Mouse (Mus musculus) midbrain, embryonic 14.5 days (tissue): ENCODE measurements at regions not wholly inside any gene's neighbourhood (a gene's known extent, or its start where the extent isn't known, plus 50 kb on each side); places are given as distances from the start of the nearest gene placed in this dataset.

Experiments
- ATAC-seq: fragments of 200-750 bp; cut with Nextera tagmentation; 2 replicates; pipeline ENCODE4 v1.8.0; 2017; ENCODE audit warnings: moderate number of reproducible peaks, moderate library complexity; ENCODE audit not compliant: low FRiP score, low TSS enrichment
- DNase-seq: peaks from one replicate; pipeline ENCODE4 v3.0.0-alpha.2; 2015
- H3K27ac ChIP-seq: fragments of 300-500 bp; sonication (generic); replicated peaks from 2 replicates; pipeline ENCODE4 v1.5.1; 2014; ENCODE audit warnings: mild to moderate bottlenecking, low read depth, low read length, moderate library complexity
- H3K27me3 ChIP-seq: fragments of 300-500 bp; sonication (generic); 2 replicates; pipeline ENCODE4 v1.6.1; 2014; ENCODE audit warnings: low read length, control low read depth, mixed read lengths; ENCODE audit not compliant: control insufficient read depth, insufficient read depth
- H3K36me3 ChIP-seq: fragments of 300-500 bp; sonication (generic); 2 replicates; pipeline ENCODE4 v1.6.1; 2014; ENCODE audit warnings: low read length, control low read depth; ENCODE audit not compliant: control insufficient read depth, insufficient read depth
- H3K4me1 ChIP-seq: fragments of 300-500 bp; sonication (generic); 2 replicates; pipeline ENCODE4 v1.6.1; 2014; ENCODE audit warnings: mild to moderate bottlenecking, antibody characterized with exemption, low read length, control low read depth; ENCODE audit not compliant: control insufficient read depth, insufficient read depth
- H3K4me2 ChIP-seq: fragments of 300-500 bp; sonication (generic); 2 replicates; pipeline ENCODE4 v1.6.1; 2014; ENCODE audit warnings: mild to moderate bottlenecking, low read length, moderate library complexity
- H3K4me3 ChIP-seq: fragments of 300-500 bp; sonication (generic); replicated peaks from 2 replicates; pipeline ENCODE4 v1.5.1; 2014; ENCODE audit warnings: low read depth, low read length
- H3K9ac ChIP-seq: fragments of 300-500 bp; sonication (generic); replicated peaks from 2 replicates; pipeline ENCODE4 v1.6.1; 2014; ENCODE audit warnings: mild to moderate bottlenecking, low read length, moderate library complexity
- H3K9me3 ChIP-seq: fragments of 300-500 bp; sonication (generic); 2 replicates; pipeline ENCODE4 v1.6.1; 2016; ENCODE audit warnings: low read length, control low read depth, mixed read lengths; ENCODE audit not compliant: control insufficient read depth
- WGBS: fragments of 180-500 bp; shearing (Covaris S2); extraction: QIAGEN DNeasy Blood & Tissue Kit; methylation state at CpG from one replicate; pipeline ENCODE4 v1.1.7; 2014; 5-methylcytosine and 5-hydroxymethylcytosine counted together

DNA sequence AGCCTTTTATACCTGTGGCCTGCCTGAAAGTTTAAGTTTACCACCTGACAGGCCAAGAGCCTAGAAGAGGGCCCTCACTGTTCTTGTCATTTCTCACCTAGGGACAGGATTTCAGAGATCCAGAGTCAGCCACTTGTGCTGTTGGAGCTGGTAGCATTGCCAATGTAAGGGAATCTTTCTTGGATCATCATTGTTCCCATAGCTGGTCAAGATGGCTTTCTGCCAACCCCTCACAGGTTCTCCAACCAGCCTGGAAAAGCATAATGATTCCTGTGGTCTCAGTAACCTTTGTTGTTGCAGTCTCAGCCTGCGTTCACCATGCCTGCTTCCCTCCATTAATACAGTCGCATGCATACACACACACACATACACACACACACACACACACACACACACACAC lies 67.1 kb upstream of the Nxpe4 start:
- H3K27me3 ChIP-seq = no peaks in the 10 kb centered on the region
- H3K4me2 ChIP-seq = no peak overlapping the region
- no peak for DNase-seq
- H3K4me1 ChIP-seq = 0 out of 2 replicates have a peak, but pooled peaks cover 3% of the 10 kb centered on the region
- no peaks in the 10 kb centered on the region for H3K9me3 ChIP-seq
- no peak for ATAC-seq
- H3K4me3 ChIP-seq = no peak overlapping the region
- no peak overlapping the region for H3K27ac ChIP-seq
- WGBS = 67% methylated on average over 2 of the region's 2 CpGs
- no peak overlapping the region for H3K9ac ChIP-seq
- H3K36me3 ChIP-seq = no peaks in the 10 kb centered on the region

DNA sequence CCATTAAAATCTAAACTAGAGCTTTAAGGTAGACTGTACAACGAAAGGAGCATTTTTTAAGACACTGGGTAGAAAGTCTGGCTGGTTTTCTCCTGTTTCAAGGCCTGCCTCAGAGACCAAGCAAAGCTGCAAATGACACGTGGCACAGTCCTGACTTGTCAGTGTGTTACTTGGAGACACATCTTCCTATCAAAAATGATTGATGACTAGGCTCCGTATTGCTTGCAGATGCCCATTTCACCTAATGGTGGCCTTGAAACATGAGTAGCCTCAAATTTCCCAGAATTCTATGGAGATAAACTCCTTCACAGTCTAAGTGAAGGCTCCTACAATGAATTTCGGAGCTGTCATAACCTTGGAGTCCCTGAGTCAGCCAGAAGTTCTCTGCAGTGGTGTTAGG lies 62.0 kb upstream of the Nxpe4 start:
- H3K27ac ChIP-seq = no peak overlapping the region
- H3K36me3 ChIP-seq = no peaks in the 10 kb centered on the region
- no peak for DNase-seq

DNA sequence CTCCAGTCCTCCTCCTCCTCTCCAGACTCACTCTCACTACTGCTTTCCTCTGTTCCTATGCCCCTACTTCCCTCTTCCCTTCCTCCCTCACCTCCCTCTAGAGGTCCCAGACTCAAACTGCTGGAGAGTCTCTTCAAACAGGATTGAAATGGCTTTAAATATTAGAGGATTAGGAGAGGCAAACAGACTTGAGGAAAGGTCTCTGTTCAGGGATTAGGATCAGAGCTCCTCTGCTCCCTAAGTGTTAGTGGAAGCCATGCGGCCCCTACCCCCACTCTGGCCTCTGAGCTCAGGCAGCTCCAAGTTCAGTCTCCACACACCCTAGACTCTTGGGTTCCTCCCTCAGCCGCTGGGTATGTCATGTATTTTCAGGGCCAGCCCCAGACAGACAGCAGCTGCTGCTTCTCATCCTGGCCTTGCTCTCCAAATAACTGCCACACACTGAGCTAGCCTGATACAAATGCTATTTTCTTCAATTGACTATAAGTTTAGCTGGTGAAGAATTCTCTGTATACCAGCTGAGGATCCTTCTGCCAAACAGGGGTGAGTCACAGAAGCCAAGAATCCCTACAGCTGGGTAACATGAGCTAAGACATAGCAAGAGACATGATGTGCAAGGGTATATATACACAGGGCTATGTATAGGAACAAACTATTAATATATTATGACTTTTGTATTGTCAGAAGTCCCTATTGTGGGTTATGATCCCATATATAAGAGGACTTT lies 55.2 kb upstream of the Nxpe4 start:
- no peaks in the 10 kb centered on the region for H3K27me3 ChIP-seq
- WGBS = 37% methylated on average over 2 of the region's 2 CpGs
- no peak overlapping the region for H3K27ac ChIP-seq
- no peaks in the 10 kb centered on the region for H3K36me3 ChIP-seq
- DNase-seq = no peak
- H3K4me1 ChIP-seq = no peaks in the 10 kb centered on the region
- no peak for ATAC-seq
- no peak overlapping the region for H3K4me2 ChIP-seq
- H3K9ac ChIP-seq = no peak overlapping the region
- H3K9me3 ChIP-seq = no peaks in the 10 kb centered on the region
- H3K4me3 ChIP-seq = no peak overlapping the region

More for the DNA sequence above, 62.0 kb upstream of the Nxpe4 start:
- Histone ChIP-seq H3K9ac (no peak overlapping the region), H3K9me3 (no peaks in the 10 kb centered on the region), H3K4me3 (no peak overlapping the region), H3K27me3 (no peaks in the 10 kb centered on the region), H3K4me2 (no peak overlapping the region), H3K4me1 (0 out of 2 replicates have a peak, but pooled peaks cover 3% of the 10 kb centered on the region)
- no peak for ATAC-seq
- 90% methylated on average over 4 of the region's 4 CpGs for WGBS

- Histone ChIP-seq H3K9me3 (no peaks in the 10 kb centered on the region), H3K4me3 (no peak overlapping the region), H3K27ac (no peak overlapping the region), H3K4me2 (no peak overlapping the region), H3K9ac (no peak overlapping the region; the same call in 1 of the 2 replicates), H3K4me1 (no peaks in the 10 kb centered on the region), H3K36me3 (no peaks in the 10 kb centered on the region), H3K27me3 (no peaks in the 10 kb centered on the region)
- peak; percentile 10 for DNase-seq
- 55% methylated on average over 7 of the region's 7 CpGs for WGBS
- ATAC-seq = no peak
Measured at GRCm38 (mm10) chr9:48108994-48109619, 52.7 kb upstream of the Nxpe4 start.

DNA sequence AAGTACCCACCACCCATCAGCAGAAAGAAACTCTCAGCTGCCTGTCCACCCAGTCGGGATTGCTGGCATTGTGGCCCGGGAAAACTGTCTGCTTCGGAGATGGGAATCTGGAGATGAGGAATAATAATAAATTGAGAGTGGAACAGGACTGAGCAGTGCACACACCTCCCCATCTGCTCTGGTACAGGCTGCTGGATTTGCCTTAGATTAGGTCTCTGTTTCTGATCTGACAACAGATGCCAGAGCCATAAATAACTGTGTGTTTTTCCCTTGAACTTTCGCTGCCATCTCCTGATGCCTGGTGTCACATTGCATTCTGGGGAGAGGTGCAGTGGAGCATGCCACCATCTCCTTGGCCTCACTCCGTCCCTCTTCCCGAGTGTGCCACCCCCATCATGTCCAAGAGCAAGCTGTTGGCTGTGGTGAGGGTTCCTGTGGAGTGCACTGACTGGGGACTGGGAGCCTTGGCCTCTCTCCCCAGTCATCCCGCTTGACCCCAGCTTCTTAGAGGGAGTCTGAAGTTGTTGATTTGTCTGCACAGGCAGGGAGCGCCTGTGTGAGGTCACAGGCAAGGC lies 50.4 kb upstream of the Nxpe4 start:
- DNase-seq = no peak
- no peaks in the 10 kb centered on the region for H3K4me1 ChIP-seq
- H3K36me3 ChIP-seq = no peaks in the 10 kb centered on the region
- no peak overlapping the region for H3K4me3 ChIP-seq
- no peak for ATAC-seq
- no peaks in the 10 kb centered on the region for H3K27me3 ChIP-seq
- H3K4me2 ChIP-seq = no peak overlapping the region
- no peaks in the 10 kb centered on the region for H3K9me3 ChIP-seq
- 57% methylated on average over 8 of the region's 8 CpGs for WGBS
- H3K27ac ChIP-seq = no peak overlapping the region
- H3K9ac ChIP-seq = no peak overlapping the region
